Mouse (Mus musculus) mouse trophoblast stem cell (cell line): ENCODE results near the gene Slc39a5.

Experiments
- in situ Hi-C, 2 experiments: fragments of 300-500 bp; cut with MseI, MboI; formaldehyde crosslinking; loops; 2 replicates in 1 of 2; 3 replicates in 1 of 2; pipeline ENCODE4 v1.15.1; 2025

The Slc39a5 gene

DNA sequence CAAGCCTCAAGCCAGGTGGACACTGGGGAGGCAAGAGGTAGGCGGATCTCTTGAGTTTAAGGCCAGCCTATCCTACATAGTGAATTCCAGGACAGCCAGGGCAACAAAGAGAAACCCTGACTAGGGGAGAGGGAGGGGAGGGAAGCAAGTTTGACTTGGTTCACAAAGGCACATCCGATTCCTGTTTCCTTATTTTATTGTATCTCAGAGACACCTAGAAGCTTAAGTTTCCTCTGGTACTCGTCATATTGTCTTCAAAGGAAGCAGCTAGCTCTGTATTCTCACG, 9.5 kb upstream of the Slc39a5 start:
- in situ Hi-C loops, result no loop called here

DNA sequence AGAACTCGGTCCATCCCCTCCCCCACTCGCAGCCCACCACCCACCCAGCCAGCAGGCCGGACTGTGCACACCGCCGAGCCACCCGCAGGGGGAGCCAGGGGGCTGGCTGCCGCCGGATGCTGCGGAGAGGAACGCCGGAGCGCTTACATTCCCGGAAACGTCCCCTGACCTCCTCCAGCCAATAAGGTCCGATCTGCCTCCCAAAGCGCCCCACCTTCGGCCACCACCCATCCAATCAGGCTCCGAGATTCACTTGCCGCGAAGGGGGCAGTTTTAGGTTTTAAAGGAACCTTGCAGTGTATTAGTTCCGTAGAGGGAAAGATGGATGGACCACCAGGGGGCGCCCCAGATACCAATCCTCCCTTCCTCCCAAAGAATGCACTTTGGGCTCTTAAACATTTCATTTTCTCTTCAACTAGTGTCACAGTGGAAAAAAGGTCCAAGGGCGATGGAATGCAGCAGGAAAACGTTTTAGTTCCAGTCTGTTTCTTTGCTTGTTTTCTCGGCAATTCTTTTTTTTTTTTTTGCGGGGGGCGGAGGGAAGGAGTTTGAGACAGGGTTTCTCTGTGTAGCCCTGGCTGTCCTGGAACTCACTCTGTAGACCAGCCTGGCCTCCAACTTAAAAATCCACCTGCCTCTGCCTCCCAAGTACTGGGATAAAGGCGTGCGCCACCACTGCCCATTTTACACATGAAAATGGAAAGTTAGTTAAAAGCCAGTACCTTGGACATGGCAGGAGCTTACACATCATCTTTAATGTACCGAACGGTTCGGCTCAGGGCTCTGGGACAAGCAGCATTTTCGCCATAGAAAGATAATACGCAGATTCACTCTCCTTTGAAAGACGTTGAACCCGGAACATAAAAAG, 8.9 kb upstream of the Slc39a5 start:
- in situ Hi-C loops, result no loop called here

DNA sequence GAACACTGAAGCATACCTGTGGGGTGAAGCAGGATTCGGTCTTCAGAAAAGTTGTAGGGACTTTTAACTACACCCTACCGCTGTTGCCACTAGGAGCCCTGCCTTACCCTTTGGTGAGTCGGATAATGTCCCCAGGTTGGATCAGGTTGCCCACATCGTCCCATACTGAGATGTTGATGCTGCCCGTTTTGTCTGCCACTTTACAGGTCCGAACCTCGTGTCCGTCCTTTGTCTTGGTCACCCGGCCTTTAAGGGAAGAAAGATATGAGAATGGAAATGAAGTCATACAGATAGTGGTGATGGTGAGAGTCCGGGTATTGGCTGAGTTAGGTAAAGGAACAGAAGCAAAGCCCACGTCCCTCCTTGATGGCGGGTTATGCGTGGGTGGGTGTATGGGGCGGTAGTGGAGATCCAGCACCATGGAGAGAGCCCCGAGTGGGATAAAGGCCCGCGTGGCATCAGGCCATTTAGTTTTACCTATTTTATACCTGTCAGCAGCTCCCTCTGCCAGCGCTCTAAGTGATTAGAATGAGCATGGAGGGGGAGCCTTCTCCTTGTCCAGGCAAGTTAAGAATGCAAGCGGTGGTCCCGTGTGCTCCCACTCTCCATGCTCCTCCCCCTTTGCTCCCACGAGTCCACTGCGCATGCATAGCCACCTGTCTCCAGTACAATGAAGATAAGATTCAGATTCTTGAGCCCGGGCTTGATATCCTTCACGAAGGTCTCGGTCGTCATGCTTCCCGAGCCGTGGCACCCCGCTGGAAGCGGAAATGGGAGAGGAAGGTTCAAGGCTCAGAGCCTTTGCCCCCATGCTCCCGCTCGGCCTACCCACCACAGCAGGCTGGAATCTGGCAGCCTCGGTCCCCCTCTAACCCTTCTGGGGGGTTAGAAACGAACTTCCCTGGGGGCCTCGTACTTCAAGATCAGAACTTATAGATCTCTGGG, 7.8 kb upstream of the Slc39a5 start:
- in situ Hi-C loops, result no loop called here

DNA sequence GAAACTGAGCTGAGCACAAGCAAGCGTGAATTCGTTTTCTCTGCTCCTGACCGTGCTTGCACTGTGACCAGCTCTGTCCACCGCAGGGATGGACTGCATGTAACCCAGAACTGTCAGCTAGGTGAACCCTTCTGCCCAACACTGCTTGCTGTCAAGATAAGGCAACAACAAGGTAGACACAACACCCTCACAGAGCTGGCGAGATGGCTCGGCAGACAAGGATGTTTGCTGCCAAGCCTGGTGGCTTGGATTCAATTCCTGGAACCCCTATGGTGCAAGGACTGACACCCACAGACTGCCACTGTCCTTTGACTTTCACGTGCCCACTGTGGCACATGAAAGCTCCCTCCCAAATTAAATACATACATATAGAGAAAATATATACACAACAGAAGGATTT, 2.9 kb upstream of the Slc39a5 start:
- in situ Hi-C loops, result no loop called here

DNA sequence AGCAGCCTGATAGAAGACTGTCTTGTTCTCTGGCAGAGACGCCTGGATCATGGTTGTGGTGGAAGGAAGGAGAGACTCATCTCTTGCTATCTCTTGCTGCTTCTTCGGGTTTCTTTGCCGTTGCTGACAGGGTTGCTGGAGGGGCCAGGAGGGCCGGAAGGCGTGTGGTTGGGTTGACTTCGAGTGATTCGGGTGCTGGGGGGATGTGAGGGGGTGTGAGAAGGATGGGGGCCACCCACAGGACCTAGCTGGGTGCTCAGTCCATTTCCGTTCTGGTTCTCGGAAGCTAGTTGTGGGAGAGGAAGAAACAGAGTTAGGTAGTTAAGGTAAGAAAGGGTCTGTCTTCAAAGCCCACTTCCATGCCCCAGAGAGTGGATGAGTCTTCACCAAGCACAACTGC, 609 bp upstream of the Slc39a5 start:
- in situ Hi-C loops, result no loop called here

DNA sequence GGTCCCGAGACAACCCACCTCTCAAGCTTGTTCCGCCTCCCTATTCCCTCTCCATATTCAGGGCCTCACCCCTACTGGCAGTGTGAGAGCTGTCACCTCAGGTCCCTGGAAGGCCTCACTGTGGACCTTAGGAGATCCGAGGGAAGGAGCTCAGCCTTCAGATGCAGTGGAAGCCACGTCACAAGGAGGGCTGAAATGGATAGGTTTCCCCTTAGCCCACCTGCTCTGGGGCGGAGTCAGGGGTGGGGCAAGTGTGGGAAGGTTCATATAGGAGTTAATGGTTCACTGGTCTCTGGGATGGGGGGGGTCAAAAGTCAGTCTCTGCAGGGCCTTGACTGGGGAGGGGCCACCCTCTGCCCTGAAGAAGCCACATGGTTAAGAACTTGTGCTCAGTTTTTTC, 691 bp downstream of the Slc39a5 start:
- in situ Hi-C loops, result no loop called here

DNA sequence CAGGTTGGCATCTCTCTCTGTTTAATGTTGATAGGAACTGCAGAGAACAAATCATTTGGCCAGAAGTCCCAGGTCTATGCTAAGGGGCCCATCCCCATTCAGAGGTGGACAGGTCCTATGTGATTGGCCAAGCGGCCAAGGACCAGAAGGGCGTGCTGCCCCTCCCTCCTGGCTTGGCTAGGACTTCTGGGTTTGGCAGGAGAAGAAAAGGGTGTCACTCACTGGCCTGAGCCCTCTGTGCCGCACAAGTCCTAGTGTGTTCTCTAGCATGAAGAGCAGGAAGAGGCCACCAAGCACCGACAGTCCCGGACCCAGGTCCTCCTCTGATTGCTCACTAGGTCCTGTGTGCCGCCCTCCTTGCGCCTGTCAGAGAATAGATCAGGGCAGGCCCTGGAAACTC, 3.6 kb downstream of the Slc39a5 start:
- in situ Hi-C loops, result no loop called here

DNA sequence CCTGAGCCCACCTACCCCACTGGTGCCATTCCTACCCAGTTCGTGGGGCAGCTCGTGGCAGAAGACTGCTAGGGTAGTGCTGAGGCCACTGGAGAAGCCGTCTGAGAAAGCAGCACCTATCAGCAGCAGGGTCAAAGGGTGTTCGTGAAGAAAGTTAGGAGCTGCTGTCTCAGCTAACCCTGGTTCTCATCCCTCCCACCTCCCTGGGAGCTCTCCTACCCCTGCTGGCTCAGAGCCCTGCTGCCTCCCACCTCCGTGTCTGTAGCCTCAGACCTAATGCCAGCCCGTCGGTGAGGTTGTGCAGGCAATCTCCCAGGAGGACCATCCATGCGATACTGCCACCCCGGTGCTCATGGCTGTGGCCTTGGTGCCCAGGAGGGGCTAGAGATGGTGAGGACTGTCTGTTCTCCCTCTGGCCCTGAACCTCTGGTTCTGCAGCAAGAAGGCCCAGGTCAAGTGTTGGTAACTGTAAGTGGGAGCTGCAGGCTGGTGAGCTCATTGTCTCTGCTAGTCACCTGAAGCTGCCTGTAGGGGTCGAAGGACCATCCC, 4.2 kb downstream of the Slc39a5 start:
- in situ Hi-C loops, result no loop called here

DNA sequence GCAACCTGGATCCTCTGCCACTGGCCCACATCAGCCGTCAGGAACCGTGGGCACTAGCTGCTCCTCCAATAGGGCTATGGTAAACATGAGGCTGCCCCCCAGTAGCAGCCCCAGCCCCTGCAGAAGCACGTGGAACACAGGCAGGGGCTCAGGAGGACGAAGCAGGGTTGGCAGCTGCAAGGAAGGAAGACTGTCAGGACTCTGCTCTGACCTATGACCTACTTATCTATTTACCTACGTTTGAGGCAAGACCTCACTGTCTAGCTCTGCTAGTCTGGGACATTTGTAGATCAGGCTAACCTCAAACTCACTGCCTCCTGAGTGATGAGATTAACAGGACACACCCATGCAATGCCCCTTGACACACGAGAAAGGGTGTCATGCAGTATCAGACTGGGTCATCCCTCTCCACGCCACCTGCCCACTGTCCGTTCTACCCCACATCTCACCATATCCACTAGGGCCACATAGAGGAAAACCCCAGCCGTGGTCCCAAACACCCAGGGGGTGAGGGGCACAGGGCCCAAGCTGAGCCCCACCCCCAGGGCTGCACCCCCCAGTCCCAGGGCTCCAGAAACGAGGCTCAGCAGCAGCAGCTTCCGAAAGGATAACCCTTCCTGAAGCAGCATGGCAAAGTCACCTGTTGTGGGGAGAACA, 4.9 kb downstream of the Slc39a5 start:
- in situ Hi-C loops, result no loop called here

DNA sequence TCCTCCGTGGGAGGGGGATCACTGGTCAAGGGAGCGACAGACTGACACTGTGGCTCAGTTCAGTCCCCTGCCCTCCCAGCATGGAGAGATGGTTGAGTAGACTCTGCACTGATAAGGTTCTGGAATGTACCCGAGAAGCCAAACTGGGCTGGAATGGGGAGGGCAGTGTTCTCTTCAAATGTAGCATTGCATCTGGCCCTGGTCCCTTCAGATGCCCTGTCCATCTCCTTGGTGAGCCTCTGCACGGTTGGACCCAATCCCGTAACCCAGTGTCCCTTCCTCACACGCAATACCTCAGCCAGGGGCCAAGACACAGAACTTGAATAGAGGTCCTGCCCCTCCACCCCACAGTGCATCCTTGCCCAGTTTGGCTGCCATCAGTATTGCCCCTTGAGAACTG, 9.2 kb downstream of the Slc39a5 start:
- in situ Hi-C loops, result no loop called here

DNA sequence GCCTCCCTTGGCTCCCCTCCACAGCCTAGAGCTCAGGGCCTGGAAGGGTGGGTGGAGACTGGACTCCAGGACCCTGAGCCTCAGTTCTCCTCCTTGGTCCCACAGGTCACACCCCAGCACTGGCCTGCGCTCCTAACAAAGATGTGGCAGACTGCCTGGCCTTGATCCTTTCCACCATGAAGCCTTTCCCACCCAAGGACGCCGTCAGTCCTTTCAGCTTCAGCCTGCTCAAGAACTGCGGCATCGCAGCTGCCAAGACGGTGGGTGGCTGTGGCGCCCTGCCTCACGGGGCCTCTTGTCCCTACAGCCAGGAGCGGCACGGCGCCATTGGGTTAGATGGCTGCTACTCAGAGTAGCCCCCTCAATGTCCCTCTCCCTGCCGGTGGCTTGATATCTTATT, 10.7 kb downstream of the Slc39a5 start:
- in situ Hi-C loops, result no loop called here

DNA sequence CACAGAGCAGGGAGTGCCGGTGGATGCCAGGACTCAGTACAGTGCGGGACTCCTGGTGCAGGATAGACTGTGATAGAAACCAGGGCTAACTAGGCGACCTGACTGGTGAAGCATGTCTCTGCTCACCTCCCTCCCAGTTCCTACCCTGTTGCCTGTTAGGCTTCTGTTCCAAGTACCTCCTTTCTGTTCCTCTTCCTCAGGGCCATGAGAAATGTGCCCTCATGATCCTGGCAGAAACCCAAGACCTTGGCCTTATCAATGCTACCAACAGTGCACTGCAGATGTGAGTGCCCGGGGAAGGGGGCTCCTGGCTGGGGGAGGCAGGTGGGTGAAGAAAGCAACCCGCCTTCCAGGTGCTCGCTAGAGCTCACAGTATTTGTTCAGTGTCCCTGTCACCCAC, 11.5 kb downstream of the Slc39a5 start:
- in situ Hi-C loops, result no loop called here

DNA sequence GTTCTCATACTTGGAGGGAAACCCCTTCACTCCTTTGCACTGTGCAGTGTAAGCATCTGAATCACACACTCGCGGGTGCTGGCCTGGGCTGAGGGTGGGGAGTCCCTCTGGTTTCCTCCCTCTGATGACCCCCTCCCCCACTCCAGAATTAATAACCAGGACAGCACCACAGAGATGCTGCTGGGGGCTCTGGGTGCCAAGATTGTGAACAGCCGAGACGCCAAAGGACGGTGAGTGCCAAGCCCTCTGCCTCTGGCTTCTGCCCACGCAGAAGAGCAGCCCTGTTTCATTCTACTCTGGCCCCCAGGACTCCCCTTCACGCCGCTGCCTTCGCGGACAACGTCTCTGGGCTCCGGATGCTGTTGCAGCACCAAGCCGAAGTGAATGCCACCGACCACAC, 12.1 kb downstream of the Slc39a5 start:
- in situ Hi-C loops, result no loop called here

DNA sequence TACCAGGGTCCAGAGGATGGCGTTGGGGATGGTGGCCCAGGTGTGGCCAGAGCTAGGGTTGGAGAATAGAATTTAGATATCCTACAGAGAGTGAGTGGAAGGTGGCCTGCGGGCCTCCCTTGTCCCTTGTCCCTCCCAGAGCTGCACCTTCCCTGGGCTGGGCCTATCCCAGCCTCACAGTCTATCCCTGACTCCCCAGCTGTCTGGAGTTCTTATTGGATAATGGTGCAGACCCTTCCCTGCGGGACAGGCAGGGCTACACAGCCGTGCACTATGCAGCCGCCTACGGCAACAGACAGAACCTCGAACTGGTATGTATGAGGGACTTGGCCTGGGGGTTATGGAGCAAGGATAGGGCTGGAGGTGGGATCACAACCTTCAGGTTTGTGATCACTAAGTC, 15.1 kb downstream of the Slc39a5 start:
- in situ Hi-C loops, result no loop called here

DNA sequence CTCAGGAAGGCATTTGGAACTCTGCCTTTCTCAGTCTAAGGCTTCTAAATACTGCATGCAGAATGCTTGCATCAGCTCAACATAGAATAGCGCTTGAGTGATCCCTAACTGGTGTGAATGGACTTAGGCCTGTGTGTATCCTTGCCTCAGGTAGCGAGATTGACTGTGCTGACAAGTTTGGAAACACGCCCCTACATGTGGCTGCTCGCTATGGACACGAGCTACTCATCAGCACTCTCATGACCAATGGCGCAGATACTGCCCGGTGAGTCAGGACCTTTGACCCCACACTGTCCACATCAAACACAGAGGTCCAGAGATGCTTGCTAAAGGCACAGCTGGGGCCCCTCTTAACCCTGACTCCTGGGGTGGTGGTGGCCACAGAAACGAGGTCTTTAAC, 18.5 kb downstream of the Slc39a5 start:
- in situ Hi-C loops, result no loop called here

DNA sequence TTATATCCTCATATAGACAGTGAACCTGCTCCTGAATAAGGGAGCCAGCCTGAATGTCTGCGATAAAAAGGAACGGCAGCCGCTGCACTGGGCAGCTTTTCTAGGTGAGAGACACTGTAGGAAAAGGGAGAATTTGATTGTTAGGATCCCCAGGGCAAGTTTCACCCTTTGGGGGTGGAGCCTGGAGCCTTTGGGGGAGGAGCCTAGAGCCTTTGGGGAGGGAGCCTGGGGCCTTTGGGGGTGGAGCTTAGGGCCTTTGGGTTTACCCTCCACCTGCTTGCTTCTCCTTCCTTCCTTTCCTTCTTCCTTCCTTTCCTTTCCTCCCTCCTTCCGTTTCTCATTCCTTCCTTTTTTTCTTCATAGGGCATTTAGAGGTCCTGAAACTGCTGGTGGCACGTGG, 20.5 kb downstream of the Slc39a5 start:
- in situ Hi-C loops, result no loop called here

DNA sequence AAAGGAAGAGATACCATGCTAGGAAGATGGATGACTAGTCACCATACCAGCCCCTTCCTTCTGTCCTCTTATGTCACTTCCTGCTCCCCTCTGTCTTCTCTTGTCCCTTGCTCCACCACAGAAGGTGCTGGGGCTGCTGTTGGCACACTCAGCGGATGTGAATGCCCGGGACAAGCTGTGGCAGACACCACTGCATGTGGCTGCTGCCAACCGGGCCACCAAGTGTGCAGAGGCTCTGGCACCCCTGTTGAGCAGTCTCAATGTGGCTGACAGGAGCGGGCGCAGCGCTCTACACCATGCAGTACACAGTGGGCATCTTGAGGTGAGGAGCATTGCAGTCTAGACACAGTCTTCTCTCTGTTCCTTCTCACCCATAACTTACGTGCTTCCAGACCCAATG, 21.8 kb downstream of the Slc39a5 start:
- in situ Hi-C loops, result loop anchor here in 1 of 2 experiments (10.0 kb wide), 1 partner anchor 76 kb away; the partner anchor contains the start of gene Smarcc2

DNA sequence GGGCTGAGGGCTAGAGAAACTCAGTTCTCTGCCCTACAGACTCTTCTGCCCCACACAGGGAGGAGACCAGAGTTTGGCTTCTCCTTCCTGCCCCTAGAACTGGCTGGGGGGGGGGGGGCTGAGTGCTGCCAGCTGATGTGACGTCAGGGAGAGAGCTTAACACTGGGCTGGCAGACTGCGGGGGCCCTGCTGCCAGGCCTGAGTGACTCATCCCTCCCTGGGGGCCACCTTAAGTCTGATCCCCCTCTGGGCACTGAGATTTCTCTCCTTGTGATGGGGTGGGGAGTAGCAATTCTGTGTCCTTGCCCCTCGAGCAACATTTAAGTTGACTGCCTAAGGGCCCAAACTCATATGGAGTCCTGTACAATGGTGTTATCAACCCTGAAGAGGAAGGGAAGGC, 22.6 kb downstream of the Slc39a5 start:
- in situ Hi-C loops, result loop anchor here in 1 of 2 experiments (10.0 kb wide), 1 partner anchor 76 kb away; the partner anchor contains the start of gene Smarcc2

DNA sequence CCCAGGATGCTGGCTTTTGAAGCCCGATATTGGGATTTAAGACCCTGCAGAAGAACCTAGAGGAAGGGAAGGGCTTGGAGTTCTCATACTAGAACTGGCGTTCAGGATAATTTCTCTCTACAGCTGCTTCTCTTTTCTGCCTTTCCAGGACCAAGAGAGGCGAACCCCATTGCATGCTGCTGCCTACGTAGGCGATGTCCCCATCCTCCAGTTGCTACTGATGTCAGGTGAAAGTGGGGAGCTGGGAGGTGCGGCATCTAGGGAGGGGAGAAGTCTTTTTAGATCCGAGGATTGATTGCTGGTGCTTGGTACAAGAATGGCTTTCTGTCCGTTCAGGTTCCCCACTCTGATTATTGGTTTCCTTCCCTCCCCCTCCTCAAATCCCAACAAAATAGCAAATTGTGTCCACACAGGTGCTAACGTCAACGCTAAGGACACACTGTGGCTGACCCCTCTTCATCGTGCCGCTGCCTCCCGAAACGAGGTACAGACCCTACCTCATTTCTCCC, 23.0 kb downstream of the Slc39a5 start:
- in situ Hi-C loops, result loop anchor here in 1 of 2 experiments (10.0 kb wide), 1 partner anchor 77 kb away; the partner anchor contains the start of gene Smarcc2

DNA sequence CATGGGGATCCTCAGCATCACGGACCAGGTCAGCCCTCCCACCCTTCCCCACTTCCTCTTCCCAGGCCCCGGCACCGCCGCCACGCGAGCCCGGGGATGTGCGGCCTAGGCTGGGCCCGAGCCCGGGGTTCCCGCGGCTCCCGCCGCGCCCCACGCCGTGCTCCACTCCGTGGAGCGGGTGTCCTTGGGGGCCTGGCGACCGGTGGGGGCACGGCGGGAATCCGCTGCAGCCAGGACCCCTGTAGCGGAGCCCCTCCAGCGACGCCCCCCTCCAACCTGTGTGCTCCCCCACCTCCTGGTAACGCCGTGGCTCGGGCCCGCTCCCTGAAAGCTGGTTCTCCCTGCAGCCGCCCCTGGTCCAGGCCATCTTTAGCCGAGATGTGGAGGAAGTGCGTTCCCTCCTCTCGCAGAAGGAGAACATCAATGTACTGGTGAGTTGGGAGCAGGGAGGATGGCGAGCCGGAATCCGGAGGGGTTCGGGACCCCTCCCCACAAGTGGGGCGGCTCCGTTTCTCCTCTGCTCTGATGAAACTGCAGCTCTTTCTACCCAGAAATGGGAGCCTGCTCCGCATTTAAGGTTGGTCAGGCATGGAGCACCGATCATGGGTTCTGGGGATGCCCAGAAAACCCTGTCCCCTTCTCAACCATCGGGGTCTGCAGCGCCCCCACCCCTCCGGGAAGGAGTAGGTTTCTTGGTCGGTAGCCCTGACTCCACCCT, 23.6 kb downstream of the Slc39a5 start:
- in situ Hi-C loops, result loop anchor here in 1 of 2 experiments (10.0 kb wide), 1 partner anchor 77 kb away; the partner anchor contains the start of gene Smarcc2
